Mouse (Mus musculus): Measurements from ENCODE around the gene Csrnp1. TPM values are rescaled to one million over a fixed set of nuclear protein-coding genes. Genes with fewer than 3 reads are reported as not detected.

Csrnp1 gene
- polyA plus RNA-seq, 1 experiment from 2014 or later: 1.1 TPM

GRCm38 (mm10) chr9:119923462-119923861 is 61.0 kb downstream of the Csrnp1 start:
- peaks cover 52% of the 10 kb centered on the region for H3K36me3 ChIP-seq (ENCODE audit: control insufficient read depth, insufficient read depth, low read length)
- H3K27ac ChIP-seq (ENCODE audit: low read depth, low read length): no peak overlapping the region
- H3K9me3 ChIP-seq (ENCODE audit: control insufficient read depth, low read length): no peaks in the 10 kb centered on the region
- no peak for DNase-seq (ENCODE audit: low spot score)
- no peak overlapping the region for H3K9ac ChIP-seq (ENCODE audit: low read depth, low read length)
- no peak for ATAC-seq (replicated peaks; ENCODE audit: low FRiP score)
- H3K4me2 ChIP-seq: no peak overlapping the region
- H3K27me3 ChIP-seq (replicated peaks; ENCODE audit: control insufficient read depth, insufficient read depth, low read length): no peaks in the 10 kb centered on the region
- H3K4me1 ChIP-seq (replicated peaks; ENCODE audit: control insufficient read depth, insufficient read depth, low read length): 0 out of 2 replicates have a peak, but pooled peaks cover 2% of the 10 kb centered on the region
- H3K4me3 ChIP-seq (ENCODE audit: low read depth, low read length): no peak overlapping the region
- 63% methylated on average over 4 of the region's 4 CpGs for WGBS

Other genes with a start within 250 kb of the Csrnp1 start
- gene Scn11a, start 159.2 kb downstream of the Csrnp1 start, polyA plus RNA-seq (2014; fragmentation: Nextera tagmentation; extraction: Ambion mirVana): 0.09 and 0.10 TPM in 2 replicates
- gene Wdr48, start 89.8 kb downstream of the Csrnp1 start, polyA plus RNA-seq (2014; fragmentation: Nextera tagmentation; extraction: Ambion mirVana): 45.6 and 49.2 TPM in 2 replicates
- 24.7 and 25.0 TPM in 2 replicates for gene Gorasp1, start 47.1 kb downstream of the Csrnp1 start, polyA plus RNA-seq (2014; fragmentation: Nextera tagmentation; extraction: Ambion mirVana)
- 0.14 TPM in 1 of 2 replicates, not detected in the other for gene Ttc21a, start 47.1 kb downstream of the Csrnp1 start, polyA plus RNA-seq (2014; fragmentation: Nextera tagmentation; extraction: Ambion mirVana)
- 0.25 and 1.1 TPM in 2 replicates for gene Xirp1, start 38.9 kb upstream of the Csrnp1 start, polyA plus RNA-seq (2014; fragmentation: Nextera tagmentation; extraction: Ambion mirVana)
- 5.7 and 7.0 TPM in 2 replicates for gene Cx3cr1, start 85.2 kb upstream of the Csrnp1 start, polyA plus RNA-seq (2014; fragmentation: Nextera tagmentation; extraction: Ambion mirVana)
- not detected in 2 replicates for gene Ccr8, start 107.5 kb upstream of the Csrnp1 start, polyA plus RNA-seq (2014; fragmentation: Nextera tagmentation; extraction: Ambion mirVana)
- gene Slc25a38, start 125.7 kb upstream of the Csrnp1 start, polyA plus RNA-seq (2014; fragmentation: Nextera tagmentation; extraction: Ambion mirVana): 138 and 147 TPM in 2 replicates
- 1,895 and 1,977 TPM in 2 replicates for gene Rpsa, start 143.0 kb upstream of the Csrnp1 start, polyA plus RNA-seq (2014; fragmentation: Nextera tagmentation; extraction: Ambion mirVana)
- gene Mobp, start 165.0 kb upstream of the Csrnp1 start, polyA plus RNA-seq (2014; fragmentation: Nextera tagmentation; extraction: Ambion mirVana): not detected in 2 replicates

Data from liver, embryonic 11.5 days (tissue).